In the genomic region with DNA sequence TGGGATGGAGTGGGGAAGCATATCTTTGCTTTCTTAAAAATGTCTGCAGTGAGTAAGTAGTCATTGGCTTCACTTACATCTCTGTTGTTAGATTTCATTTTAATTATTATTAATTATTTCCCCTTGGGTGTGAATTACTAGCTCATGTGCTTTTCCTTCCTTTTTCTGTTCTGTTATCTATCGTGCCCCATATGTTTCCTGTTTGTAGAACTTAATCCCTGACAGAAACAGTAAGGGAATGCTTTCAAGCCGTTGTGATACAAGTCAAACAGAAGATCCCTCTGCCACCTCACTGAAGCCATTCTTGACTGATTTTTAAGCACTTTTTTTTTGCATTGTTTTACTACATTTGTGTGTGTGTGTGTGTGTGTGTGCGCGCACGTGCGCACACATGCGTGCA, we compare ENCODE assay signal across 31 mouse cellular contexts.
DNase-seq lines count a peak whose midpoint lies in the region; ATAC-seq and TF ChIP-seq lines count a peak whose summit lies in the region.
"Had no signal": no experiment of that assay in that cellular context is flagged by ENCODE, and none has a peak within 500 bp of the region (broad histone marks: within the 10 kb centered on the region; RNA-seq: fewer than 3 reads in every experiment).

No protein-coding gene starts in this region.

- no peaks in the 10 kb centered on the region for H3K27me3 ChIP-seq in cerebellum, adult 2 months (ENCODE audit: control insufficient read depth, insufficient read depth, low read length)
- no peaks in the 10 kb centered on the region for H3K27me3 ChIP-seq in lung, embryonic 16.5 days (ENCODE audit: control insufficient read depth, insufficient read depth, low read depth, low read length)
- no peaks in the 10 kb centered on the region for H3K27me3 ChIP-seq in liver, embryonic 12.5 days (replicated peaks)
- H3K27me3 ChIP-seq: CH12.LX; embryonic facial prominence, embryonic 13.5 days; forebrain, embryonic 12.5 days; heart, embryonic 15.5 days; hindbrain, embryonic 12.5 days; hindbrain, embryonic 15.5 days had no signal

- no peaks in the 10 kb centered on the region for H3K9me3 ChIP-seq in lung, embryonic 16.5 days (ENCODE audit: control insufficient read depth, low read length)
- no peaks in the 10 kb centered on the region for H3K9me3 ChIP-seq in liver, embryonic 12.5 days (replicated peaks)
- H3K9me3 ChIP-seq: embryonic facial prominence, embryonic 13.5 days; forebrain, embryonic 12.5 days; G1E; heart, embryonic 10.5 days; heart, embryonic 15.5 days; hindbrain, embryonic 12.5 days; hindbrain, embryonic 15.5 days had no signal

- peak; percentile 36; the same call in 1 of the 2 replicates for ATAC-seq in lung, embryonic 16.5 days (ENCODE audit: low read depth)
- peak; percentile 86 for ATAC-seq in common myeloid progenitor, adult 5-6 weeks (replicated peaks; ENCODE audit: low read depth, poor library complexity, severe bottlenecking)
- ATAC-seq in liver, embryonic 12.5 days: no peak
- ATAC-seq: forebrain, embryonic 16.5 days had no signal

- no peak for DNase-seq in cerebellum, adult 2 months
- no peak for DNase-seq in cerebellum, adult 8-10 months
- no peak for DNase-seq in lung, postnatal 25 days (ENCODE audit: low spot score)
- peak; percentile 14 for DNase-seq in lung, postnatal 36 days
- no peak for DNase-seq in lung, postnatal 14 days
- DNase-seq: adrenal gland, adult 2 months; adrenal gland, postnatal 14 days; B cell, adult 2 months; cerebellum, adult 11-12 months; cerebellum, adult 9-11 months; cerebellum, postnatal 25 days; embryo, embryonic 11 days; gastrocnemius, postnatal 10 days; gastrocnemius, postnatal 36 days; heart, adult 2 months; heart, postnatal 10 days; heart, postnatal 36 days had no signal

- 90% methylated on average over 7 of the region's 7 CpGs for WGBS in cerebellum, adult 2 months
- WGBS in lung, embryonic 16.5 days: 65% methylated on average over 7 of the region's 7 CpGs
- 63% methylated on average over 7 of the region's 7 CpGs for WGBS in liver, embryonic 12.5 days (ENCODE audit: insufficient replicate concordance)

- no peak overlapping the region for H3K9ac ChIP-seq in lung, embryonic 16.5 days (ENCODE audit: low read length)
- no peak overlapping the region for H3K9ac ChIP-seq in liver, embryonic 12.5 days
- H3K9ac ChIP-seq: embryonic facial prominence, embryonic 13.5 days; forebrain, embryonic 12.5 days; heart, embryonic 15.5 days; hindbrain, embryonic 12.5 days; hindbrain, embryonic 15.5 days had no signal

- no peaks in the 10 kb centered on the region for H3K36me3 ChIP-seq in lung, embryonic 16.5 days (ENCODE audit: control insufficient read depth, insufficient read depth, low read length)
- no peaks in the 10 kb centered on the region for H3K36me3 ChIP-seq in liver, embryonic 12.5 days
- H3K36me3 ChIP-seq: embryonic facial prominence, embryonic 10.5 days; embryonic facial prominence, embryonic 13.5 days; forebrain, embryonic 12.5 days; G1E; heart, embryonic 10.5 days; heart, embryonic 15.5 days; hindbrain, embryonic 12.5 days; hindbrain, embryonic 15.5 days had no signal

- no peaks in the 10 kb centered on the region for H3K4me1 ChIP-seq in cerebellum, adult 2 months (ENCODE audit: control insufficient read depth, insufficient read depth, low read length)
- no peaks in the 10 kb centered on the region for H3K4me1 ChIP-seq in lung, embryonic 16.5 days (replicated peaks; ENCODE audit: control insufficient read depth, insufficient read depth, low read length)
- no peaks in the 10 kb centered on the region for H3K4me1 ChIP-seq in liver, embryonic 12.5 days
- H3K4me1 ChIP-seq: embryonic facial prominence, embryonic 10.5 days; embryonic facial prominence, embryonic 13.5 days; forebrain, embryonic 12.5 days; heart, embryonic 10.5 days; heart, embryonic 15.5 days; hindbrain, embryonic 12.5 days; hindbrain, embryonic 15.5 days had no signal

- no peak overlapping the region for H3K27ac ChIP-seq in cerebellum, adult 2 months (ENCODE audit: insufficient read depth, low read length)
- no peak overlapping the region for H3K27ac ChIP-seq in lung, embryonic 16.5 days (ENCODE audit: low read length)
- no peak overlapping the region for H3K27ac ChIP-seq in liver, embryonic 12.5 days
- H3K27ac ChIP-seq: embryonic facial prominence, embryonic 10.5 days; embryonic facial prominence, embryonic 13.5 days; forebrain, embryonic 12.5 days; heart, adult 2 months; heart, embryonic 10.5 days; heart, embryonic 15.5 days; hindbrain, embryonic 12.5 days; hindbrain, embryonic 15.5 days had no signal

- H3K4me2 ChIP-seq in lung, embryonic 16.5 days (ENCODE audit: low read depth, low read length): no peak overlapping the region
- no peak overlapping the region for H3K4me2 ChIP-seq in liver, embryonic 12.5 days
- H3K4me2 ChIP-seq: embryonic facial prominence, embryonic 13.5 days; forebrain, embryonic 12.5 days; heart, embryonic 15.5 days; hindbrain, embryonic 12.5 days; hindbrain, embryonic 15.5 days had no signal

- TF ChIP-seq CTCF in cerebellum, adult 2 months (IDR thresholded peaks at IDR 0.05; ENCODE audit: borderline replicate concordance, insufficient read depth, low read depth, low read length): 0 out of 2 replicates have a peak, but pooled peaks have one; percentile 1

- no peak overlapping the region for H3K4me3 ChIP-seq in cerebellum, adult 2 months (replicated peaks; ENCODE audit: insufficient read depth, low read depth, low read length)
- no peak overlapping the region for H3K4me3 ChIP-seq in lung, embryonic 16.5 days (ENCODE audit: low read length)
- no peak overlapping the region for H3K4me3 ChIP-seq in liver, embryonic 12.5 days
- H3K4me3 ChIP-seq: embryonic facial prominence, embryonic 10.5 days; embryonic facial prominence, embryonic 13.5 days; erythroblast, embryonic 14.5 days; forebrain, embryonic 12.5 days; heart, adult 2 months; heart, embryonic 10.5 days; heart, embryonic 15.5 days; hindbrain, embryonic 12.5 days; hindbrain, embryonic 15.5 days had no signal

- TF ChIP-seq POLR2A in cerebellum, adult 2 months (IDR thresholded peaks at IDR 0.05; ENCODE audit: borderline replicate concordance, insufficient read depth, low read length): no peak
